Mouse (Mus musculus): Measurements from ENCODE around the gene Fmnl3. TPM values are rescaled to one million over a fixed set of nuclear protein-coding genes. Genes with fewer than 3 reads are reported as not detected.

The Fmnl3 gene
- total RNA-seq, 2 experiments from 2014 or later: 9.0 to 9.7 TPM

GRCm38 (mm10) chr15:99278271-99278670 lies 92.0 kb downstream of the Fmnl3 start:
- no peak for TF ChIP-seq CTCF (conservative IDR thresholded peaks at IDR 0.05)
- no peak overlapping the region for H3K27ac ChIP-seq
- H3K4me3 ChIP-seq: no peak overlapping the region
- DNase-seq (ENCODE audit: low spot score in 2 of 2): no peak

- no peak overlapping the region for H3K27ac ChIP-seq
Observed at GRCm38 (mm10) chr15:99276095-99276494, 94.2 kb downstream of the Fmnl3 start.

More at GRCm38 (mm10) chr15:99276095-99276494, 94.2 kb downstream of the Fmnl3 start:
- DNase-seq (ENCODE audit: low spot score in 2 of 2): no peak
- TF ChIP-seq CTCF (conservative IDR thresholded peaks at IDR 0.05): no peak
- H3K4me3 ChIP-seq: no peak overlapping the region

Other genes starting within 250 kb of the Fmnl3 start
- 10 to 100 TPM; 29.2 to 30.9 TPM for gene Spats2, start 244.6 kb downstream of the Fmnl3 start, total RNA-seq (2021)
- 10 to 100 TPM; 83.5 to 90.4 TPM for gene Kcnh3, start 145.6 kb downstream of the Fmnl3 start, total RNA-seq (2021)
- gene Mcrs1, start 118.5 kb downstream of the Fmnl3 start, total RNA-seq (2021): 10 to 100 TPM; 73.7 to 77.4 TPM
- 100 to 1,000 TPM; 114 to 119 TPM for gene Prpf40b, start 75.4 kb downstream of the Fmnl3 start, total RNA-seq (2021)
- gene Fam186b, start 74.6 kb downstream of the Fmnl3 start, total RNA-seq (2021): 1 to 10 TPM; 1.2 to 1.9 TPM
- gene Tmbim6, start 22.4 kb upstream of the Fmnl3 start, total RNA-seq (2021): 100 to 1,000 TPM; 341 to 355 TPM
- gene Nckap5l, start 87.3 kb upstream of the Fmnl3 start, total RNA-seq (2021): 10 to 100 TPM; 17.1 to 18.5 TPM
- 1 to 10 TPM; 4.0 to 5.5 TPM for gene Bcdin3d, start 104.2 kb upstream of the Fmnl3 start, total RNA-seq (2021)
- 100 to 1,000 TPM; 394 to 431 TPM for gene Faim2, start 157.7 kb upstream of the Fmnl3 start, total RNA-seq (2021)
- gene Aqp2, start 208.6 kb upstream of the Fmnl3 start, total RNA-seq (2021): not detected
- gene Aqp5, start 220.3 kb upstream of the Fmnl3 start, total RNA-seq (2021): not detected
- gene Aqp6, start 230.9 kb upstream of the Fmnl3 start, total RNA-seq (2021): under 1 TPM in 1 of 2 experiments, not detected in 1; 0.26 TPM

Data from layer of hippocampus, adult 2 months (tissue).